Mouse (Mus musculus) layer of hippocampus, adult 11-12 months (tissue): Measurements from ENCODE around the gene Meis2.

Experiments
- DNase-seq: peaks from one replicate; pipeline ENCODE4 v3.0.0; 2022; ENCODE audit warnings: low spot score

The Meis2 gene

DNA sequence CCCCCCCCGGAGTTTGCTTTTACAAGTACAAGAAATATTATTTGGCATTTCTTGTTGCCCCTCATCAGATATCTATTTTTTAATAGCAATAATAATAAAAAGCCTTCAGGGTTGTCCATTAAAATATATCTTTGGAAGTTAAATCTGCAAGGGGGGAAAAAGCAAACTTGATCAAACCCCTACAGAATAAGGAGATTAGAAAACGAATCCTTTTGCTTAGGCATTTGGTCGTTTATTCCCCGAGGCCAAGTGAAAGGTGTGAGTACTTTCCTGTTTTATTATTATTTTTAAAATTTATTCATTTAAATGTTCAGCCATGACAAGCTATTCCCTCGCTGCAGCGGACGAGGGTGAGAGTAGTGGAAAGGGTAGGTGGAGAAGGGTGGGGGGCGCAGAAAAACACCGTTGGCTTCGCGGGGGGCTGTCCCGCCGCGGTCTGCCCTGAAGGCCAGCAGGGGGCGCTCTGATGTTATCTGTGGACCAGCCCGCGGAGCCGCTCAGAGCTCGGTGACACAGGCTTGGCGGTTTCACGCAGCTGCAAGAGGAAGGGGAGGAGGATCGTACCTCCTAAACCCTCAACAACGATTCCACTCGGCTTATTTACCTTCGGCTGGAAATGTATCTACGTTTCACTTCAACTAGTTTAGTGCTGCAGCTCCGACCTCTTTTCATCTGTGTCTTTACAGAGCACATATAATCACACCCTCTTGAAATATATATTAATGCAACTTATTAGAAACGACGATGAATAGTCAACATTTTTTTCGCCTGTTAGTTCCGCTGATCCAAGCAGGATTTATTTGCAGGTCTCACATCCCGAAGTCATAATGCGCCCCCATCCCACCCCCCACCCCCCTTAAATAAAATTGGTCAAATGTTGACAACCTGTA lies 209.9 kb downstream of the Meis2 start:
- DNase-seq: peak; percentile 81

DNA sequence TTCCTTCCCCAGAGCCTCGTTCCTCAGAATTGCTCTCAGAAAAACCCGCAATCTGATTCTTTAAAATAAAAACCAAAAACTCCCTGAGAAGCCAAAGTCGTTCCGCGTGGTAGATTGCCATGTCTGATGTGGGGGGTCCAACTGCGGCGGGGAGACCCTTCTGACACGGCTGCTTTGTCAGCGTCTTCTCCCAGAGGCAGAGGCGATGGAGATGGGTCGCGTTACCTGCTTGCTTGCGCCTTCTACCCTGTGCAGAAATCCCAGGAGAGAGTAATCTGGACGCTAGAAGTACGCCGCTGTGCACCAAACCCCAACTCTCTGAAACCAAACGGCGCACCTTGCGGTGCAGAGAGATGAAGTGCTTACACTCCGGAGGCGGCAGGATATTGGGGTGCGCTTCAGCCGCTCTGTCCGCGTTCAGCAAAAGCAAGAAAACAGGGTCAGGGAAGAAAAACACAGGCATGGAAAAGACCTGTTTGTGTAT lies 210.8 kb downstream of the Meis2 start:
- DNase-seq: no peak

DNA sequence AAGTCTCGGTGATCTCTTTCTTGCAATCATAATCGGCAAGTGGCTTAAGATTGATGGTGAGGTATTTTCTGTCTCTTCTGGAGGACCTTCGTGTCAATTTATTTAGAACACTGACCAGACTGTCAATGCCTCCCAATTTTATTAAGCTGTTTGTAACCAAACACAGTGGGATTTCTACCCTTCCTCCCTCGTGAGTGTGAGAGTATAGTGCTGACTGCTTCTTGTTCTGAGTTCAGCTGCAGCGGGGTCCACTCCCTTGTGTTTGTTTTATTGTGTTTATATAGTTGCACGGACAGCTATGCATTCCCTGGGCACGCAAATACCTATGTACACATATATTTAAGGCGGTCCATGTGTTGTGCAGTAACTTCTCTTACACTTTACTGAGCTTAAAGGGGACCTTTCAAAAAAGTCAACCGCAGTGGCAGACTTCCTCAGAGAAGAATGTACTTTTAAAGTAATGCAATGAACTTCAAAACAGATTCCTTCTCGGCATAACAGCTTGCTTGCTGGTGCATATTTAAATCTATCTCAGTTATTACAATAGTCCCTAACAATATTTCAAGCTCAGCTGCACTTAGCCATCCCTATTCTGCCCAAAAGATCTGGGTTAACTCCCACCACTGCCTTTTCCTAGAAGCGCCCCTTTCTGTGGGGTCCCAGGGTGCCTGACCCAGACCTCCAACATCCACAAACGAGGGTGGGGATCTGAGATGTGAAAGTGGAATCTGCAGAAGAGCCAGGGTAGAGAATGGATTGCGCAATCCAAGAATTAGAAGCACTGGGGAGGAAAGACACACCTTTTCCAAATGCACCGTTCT lies 211.4 kb downstream of the Meis2 start:
- DNase-seq: no peak

DNA sequence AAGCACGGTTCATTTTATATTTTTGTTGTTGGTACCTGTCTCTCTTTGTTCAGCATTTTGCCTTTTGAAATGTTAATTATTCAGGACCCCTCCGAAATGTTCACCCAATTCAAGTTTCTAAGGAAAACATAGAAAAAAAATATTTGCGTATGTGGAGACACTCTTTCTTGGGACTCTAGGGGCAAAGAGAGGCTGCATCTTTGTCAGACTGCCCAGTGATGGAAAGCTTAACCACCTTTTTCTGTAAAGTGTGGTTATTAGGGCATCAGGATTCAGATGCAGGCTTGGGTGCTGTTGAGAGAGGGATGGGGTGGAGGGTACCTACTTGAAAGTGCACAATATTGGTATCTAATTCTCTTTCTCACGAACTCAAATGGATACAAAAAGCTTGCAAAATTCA lies 212.4 kb downstream of the Meis2 start:
- no peak for DNase-seq

DNA sequence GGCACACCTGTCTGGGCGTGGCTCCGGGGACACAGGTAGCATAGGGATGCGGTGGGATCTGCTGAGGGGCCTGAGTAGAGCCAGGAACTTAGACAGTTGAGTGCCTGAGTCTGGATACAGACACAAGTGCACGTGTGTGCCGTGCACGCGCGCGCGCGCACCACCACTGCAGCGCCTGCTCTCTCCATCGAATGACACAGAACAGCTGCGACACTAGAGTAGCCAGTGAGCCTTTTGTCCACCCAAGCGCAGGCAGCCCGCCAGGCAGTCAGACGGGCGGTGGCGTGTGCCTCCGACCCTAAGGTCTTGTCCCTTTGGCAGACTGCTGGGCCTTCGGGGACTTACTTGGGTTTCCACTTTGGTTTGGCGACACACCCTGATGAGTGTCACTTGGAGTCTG lies 213.0 kb downstream of the Meis2 start:
- no peak for DNase-seq

DNA sequence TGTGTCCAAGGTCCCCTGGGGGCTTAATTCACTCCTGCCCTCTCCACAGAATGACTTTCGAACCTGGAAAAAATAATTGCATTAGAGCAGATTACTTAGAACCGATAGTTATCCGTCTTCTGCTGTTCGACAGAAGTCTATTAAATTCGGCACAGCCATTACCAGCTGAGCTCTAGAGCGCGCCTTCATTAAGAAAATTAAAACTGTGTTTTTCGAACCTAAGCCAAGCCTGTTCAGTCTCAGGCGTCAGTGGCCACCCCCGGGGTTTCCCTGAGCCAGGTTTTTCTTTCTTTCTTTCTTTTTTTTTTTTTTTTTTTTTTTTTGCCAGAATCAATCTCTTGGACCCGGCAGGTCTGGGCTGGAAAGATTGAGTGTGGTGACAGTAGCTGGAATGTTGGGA lies 213.5 kb downstream of the Meis2 start:
- no peak for DNase-seq

DNA sequence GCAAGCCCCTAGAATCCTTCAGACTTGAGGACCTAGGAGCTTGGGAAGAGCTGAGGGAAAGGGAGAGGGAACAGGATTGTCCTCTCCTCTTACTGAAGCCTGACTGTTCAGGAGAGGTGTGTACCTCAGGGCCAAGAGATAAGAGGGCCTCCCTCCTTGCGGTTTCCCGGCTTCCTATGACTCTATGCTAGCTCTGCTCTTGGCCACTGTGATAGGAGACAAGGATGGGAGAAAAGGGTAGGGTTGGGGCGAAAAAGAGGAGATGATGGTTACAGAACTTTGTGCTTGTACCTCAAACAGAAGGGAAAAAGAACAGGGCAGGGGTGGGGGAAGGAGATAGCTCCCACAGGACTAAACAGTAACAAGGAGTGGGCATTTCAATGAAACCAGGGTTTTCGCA lies 214.7 kb downstream of the Meis2 start:
- no peak for DNase-seq

DNA sequence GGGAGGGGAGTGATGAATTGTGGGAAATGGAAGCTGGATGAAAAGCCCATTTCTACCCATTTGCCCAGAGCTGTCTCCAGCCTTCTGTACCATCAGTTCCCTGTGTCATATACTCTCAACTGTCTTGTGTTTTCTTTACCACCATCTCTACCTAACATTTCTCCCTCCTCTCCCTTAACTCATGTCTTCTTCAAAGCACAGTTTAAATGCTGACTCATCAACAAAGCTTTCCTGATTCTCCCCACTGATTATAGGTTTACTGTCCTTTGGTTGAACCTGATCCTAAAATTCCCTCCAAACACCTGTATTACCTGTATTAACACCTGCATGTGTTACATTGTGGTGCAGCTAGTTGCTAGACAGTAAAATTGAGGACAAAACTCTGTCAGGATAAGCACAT lies 222.8 kb downstream of the Meis2 start:
- DNase-seq: no peak

DNA sequence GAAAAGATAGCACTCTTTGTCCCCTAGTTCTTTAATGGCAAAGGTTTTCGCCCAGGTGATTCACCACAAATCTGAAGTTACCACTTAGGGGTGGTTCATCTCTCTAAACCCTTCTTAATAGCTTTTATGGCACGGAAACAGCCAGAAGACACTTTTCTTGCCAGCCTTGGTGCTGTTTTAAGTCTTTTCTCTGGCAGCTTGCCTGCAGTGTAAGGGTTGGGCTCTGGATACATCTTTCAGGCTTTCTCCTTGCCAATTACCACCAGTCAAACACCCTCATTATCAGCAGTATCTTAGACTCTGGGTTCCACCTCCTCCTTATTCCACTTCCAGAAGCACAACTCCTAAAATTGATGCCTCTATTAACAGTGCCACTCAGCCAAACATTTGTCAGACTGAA lies 229.6 kb downstream of the Meis2 start:
- DNase-seq: no peak

DNA sequence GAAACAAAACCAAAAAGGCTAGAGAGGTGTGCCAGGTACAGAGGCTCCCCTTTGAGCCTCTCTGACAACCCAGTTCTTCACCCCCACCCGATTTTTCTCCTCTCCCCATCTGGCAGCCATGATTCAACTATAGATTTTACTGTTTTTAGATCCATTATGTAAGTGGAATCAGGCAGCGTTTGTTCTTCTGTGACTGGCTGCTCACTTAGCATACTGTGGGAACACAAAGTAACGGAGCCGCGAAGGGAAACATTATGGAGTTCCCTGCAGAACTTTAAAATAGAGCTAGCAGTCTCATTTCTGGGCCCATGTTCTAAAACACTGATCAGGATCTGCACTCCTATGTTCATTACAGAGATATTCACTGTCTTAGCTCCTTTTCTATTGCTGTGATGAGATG lies 243.3 kb downstream of the Meis2 start:
- DNase-seq: peak; percentile 17

DNA sequence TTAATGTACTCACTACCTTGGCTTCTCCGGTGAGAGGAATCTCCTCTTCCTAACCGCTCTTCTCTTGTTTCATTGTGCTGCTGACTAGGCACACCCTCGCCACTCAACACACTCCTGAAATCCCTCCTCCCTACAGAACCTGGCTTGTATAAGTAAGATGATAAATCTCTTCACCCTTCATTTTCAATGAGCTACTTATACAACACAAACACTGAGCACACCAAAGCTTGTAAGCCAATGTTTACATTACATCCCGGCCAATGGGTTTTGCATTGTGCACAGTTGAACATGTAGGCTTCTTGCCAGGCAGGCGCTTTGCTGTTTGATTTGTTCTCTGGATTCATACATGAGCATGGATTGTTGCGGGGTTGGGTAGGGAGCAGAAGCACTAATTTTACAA lies 247.7 kb downstream of the Meis2 start:
- DNase-seq: no peak

DNA sequence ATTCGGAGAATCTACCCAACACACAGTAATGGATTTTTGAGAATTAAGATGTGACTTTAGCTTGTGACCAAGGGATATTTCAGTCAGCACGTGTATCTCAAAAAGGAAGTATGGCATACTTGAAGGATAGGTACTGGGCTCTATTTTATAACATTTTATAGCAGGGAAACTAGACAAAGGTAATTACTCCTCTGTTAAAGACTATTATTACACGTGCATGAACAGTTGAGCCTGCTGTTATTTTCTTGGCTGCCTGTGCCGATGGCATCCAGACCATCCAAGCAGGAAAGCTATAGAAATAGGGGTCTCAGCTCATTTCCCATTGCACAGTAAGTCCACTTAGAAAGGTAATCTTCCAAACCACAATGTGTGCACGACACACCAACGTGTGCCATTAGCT lies 251.9 kb downstream of the Meis2 start:
- no peak for DNase-seq

DNA sequence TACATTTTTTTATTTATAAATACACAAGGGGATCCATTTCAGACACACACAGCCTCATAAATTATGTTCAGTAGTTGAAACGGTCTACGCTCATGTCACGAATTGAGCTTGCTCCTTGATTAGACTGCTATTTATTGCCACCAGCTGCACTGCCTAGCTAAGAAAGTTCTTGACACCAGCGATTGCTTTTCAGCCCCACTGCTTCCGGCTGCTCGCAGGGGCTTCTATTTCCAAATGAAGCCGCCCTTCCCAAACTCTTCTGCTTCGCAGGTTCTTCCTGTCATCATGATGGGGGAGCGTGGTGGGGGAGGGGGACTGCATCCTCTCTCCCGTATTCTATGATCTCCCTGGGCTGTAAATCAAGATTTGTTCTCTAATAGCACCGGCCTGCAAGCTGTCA lies 252.3 kb downstream of the Meis2 start:
- no peak for DNase-seq
